Mouse (Mus musculus): ENCODE data around the gene Lca5l.
A peak's percentile ranks its signal among the peaks of the same experiment; 100 is the strongest.

Gene Lca5l

DNA sequence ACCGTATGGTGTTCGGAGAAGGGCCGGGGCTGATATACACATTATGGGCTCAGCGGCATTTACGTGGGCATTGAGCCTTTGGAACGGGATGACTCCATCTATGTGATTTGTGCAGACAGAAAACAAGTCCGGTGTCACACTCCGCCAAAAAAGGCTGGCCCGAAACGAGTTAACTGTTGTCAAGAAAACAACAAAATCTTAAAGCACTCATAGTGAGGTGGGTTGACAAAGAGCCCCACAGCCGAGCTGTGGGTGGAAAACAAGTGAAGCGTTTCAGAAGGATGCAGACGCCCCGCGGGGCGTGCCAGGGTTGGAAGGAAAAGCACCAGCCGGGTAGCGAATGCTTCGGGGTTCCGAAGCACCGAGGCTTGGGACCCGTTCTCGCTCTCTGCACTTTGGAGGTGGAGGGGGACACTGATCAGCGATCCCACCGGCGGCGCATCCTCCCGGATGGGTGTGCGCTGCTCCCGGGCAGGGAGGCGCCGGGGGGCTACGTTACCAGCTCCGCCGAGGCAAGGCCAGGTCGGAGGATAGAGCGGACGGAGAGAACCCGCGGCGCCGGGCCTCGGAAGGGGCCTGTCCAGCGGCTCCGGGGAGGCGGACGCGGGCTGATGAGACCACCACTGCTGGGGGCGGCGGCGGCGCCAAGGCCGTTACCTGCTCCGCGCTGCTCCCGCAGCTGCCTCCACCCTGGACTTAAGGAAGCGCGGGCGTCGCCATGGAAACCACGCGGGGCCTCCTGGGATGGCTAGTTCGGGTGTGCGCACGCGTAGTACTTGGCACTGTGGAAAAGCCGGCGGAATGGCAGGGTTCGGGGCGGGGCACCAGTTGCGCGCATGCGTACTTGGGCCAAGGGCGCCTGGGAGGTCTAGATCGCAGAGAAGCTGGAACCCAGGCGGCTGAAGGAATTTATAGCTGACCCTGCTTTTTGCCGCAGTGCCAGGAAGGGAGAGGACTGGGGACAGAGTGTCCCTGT is at the start of gene Lca5l:
Gene Lca5l, minus strand, starts transcription at position 741 of the 976 bp plus-strand sequence.
- peak; percentile 100 for DNase-seq (ENCODE audit: low spot score)

DNA sequence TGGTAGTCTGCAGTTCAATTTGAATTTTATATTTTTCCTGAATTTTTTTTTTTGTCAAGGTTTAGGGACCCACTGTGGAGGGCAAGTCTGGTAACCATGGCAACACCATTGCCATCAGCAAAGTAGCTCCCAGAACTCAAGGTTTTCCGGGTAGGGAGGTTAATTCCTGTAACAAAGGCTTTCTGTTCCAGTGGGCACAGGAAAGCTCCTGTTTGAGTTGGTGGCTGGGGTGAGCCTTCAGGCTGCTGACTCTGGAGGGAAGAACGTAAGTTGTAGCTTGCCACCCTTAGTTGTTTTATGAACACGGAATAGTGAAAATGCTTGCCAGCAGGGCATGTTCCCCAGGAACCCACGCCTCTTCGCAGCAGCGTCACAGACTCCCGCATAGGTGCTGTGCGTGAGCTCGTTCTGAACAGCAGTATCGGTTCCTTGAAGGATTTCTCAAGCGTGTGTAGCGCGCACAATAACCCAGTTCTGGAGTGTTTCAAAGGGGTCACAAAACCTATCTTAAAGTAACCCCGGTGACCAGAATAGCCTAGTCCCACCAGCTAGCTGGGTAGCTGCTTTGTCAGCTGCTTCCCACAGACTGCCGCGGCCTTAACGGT is 43.4 kb upstream of the Lca5l start, which contains the start of gene B3galt5:
Gene B3galt5, plus strand, starts transcription at position 436 of the 605 bp plus-strand sequence.
- no peak for DNase-seq (ENCODE audit: low spot score)

DNA sequence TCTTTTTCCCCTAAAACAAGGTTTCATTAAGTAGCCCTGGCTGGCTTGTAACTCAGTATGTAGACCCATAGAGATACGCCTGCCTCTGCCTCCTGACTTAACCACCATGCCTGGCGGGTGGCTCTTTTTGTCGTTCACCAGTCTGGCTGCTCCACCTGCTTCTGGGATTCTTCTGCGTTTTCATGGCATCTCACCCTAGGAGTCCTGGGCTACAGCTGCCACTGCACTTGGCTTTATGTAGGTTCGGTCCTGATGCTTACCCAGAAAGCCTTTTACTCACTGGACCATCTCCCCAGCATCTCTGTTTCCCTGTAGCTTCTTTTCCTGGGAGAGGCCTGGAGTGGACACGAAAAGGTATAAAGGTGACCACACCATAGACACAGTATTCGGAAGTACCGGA is 41.9 kb upstream of the Lca5l start:
- no peak for DNase-seq (ENCODE audit: low spot score)

DNA sequence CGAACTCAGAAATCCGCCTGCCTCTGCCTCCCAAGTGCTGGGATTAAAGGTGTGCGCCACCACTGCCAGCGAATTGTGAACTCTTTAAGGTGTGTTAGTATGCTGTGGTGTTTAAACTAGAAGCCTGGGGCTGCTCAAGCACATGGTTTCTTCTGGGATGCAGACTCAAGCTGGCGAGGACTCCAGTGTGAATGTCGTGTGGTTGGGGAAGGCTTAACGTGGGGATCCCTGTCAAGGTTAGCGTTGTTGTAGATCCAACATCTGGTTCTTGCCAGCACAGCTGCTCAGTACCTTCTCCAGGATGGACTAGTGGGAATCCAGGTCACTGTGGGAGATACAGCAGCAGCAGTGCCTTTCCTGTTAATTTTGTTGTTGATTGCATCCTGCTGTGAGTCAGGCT is 39.9 kb upstream of the Lca5l start:
- DNase-seq (ENCODE audit: low spot score) = no peak

DNA sequence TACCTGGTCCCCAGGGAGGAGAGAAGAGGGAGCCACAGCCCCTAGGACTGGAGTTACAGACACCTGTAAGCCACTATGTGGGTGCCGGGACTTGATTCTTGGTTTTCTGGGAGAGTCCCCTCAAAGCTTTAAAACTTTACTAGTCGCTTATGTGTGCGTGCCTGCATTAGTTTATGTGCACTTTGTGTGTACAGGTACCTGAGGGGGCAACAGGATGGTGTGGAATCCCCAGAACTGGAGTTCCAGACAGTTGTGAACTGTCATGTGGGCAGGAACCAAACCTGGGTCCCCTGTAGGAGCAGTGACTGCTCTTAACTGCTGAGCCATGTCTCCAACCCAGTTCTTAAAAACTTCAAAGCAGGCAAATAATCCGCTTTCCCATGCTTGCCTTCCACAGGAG is 39.2 kb upstream of the Lca5l start:
- no peak for DNase-seq (ENCODE audit: low spot score)

DNA sequence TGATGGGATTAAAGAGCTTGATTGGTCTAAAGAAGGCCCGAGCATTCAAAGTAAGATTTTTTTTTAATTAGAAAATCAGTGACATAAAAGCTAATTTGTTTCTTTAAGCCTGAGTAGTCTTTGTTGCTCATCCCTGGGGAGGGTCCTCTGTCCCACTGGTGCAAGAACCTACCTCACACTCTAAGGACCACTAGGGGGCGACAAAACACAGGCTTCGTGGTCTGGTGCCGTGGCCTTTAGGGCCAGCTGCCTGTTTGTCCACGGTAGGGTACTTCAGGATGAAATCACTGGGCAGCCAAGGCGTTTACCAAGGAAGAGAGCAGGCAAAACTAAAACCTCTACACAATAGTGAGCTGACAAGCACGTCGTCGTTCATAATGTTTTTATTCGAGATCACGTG is 38.3 kb upstream of the Lca5l start:
- peak; percentile 67 for DNase-seq (ENCODE audit: low spot score)

DNA sequence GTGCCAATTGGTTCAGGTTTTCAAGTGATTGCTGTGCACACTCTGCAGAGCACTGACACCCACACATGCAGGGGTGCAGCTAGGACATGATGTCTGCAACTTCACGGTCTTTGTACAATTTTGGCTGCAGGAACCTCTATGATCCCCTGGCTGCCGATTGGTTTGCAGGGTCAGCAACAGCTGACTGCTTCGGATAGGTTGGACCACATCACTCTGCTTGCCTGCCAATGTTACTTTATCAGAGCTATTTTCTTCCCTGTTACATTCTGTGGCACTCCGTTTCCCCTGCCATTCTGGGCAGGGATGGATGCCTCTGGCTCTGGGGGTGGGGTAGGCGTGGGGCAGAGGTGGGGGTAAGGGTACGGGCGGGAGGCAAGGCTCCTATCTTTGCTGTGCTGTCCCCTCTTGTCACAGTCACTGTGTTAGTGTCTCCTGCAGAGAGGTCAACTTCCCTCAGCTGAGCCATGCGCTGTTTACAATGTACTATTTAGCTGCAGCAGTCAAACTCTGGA is 37.0 kb upstream of the Lca5l start:
- DNase-seq (ENCODE audit: low spot score) = no peak

DNA sequence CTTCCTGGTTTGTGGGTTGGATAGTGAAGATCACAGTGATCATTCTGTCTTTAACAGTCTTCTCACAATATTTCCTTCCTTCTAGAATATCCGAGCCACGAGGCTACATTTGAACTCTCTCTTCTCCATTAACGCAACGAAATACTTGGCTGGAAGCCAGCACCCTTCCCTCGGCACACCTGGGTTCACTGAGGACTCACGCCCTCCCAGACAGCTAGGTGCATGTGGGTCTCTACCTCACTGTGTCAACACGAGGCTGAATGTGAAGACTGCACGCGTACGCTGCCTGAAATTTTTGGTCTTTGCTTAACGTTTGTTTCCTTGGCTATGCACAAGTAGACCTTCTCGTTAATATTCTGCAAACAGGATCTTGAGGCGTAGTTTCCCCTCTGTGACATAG is 36.4 kb upstream of the Lca5l start:
- no peak for DNase-seq (ENCODE audit: low spot score)

DNA sequence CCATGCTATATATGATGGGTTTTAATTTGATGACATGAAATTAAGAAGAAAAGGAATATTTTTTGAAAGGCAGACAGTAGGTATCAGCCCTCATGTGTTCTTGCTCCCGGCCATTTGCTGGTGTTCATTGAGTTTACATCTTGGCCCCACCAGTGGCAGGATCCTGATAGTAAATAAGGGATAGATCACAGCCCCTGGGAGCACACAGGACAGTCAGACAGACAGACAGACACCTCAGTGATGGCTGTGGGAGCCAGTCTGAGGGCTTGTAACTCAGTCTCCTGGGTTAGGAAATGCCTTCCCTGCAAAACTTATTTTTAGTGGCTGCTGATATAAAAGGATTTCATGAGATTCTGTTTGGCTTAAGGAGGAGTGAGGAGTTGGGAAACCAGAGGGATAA is 30.4 kb upstream of the Lca5l start:
- no peak for DNase-seq (ENCODE audit: low spot score)

DNA sequence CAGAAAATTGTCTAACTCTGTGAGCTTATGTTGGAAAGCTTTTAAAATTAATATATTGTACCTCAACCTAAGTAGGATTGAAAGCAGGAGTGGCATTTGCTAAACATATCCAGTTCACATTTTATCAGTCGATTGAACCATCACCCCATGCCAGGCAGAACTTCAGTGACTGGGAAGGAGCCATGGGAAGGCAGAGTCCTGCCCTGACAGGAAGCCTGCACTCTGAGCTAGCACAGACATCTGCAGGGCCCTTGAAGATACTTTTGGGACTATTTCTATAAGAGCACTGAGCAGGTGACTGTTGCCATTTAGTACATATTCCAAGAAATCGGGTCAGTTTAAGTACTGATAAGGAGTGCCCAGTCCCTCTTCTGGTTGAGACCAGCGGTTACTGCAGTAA is 29.9 kb upstream of the Lca5l start:
- no peak for DNase-seq (ENCODE audit: low spot score)

DNA sequence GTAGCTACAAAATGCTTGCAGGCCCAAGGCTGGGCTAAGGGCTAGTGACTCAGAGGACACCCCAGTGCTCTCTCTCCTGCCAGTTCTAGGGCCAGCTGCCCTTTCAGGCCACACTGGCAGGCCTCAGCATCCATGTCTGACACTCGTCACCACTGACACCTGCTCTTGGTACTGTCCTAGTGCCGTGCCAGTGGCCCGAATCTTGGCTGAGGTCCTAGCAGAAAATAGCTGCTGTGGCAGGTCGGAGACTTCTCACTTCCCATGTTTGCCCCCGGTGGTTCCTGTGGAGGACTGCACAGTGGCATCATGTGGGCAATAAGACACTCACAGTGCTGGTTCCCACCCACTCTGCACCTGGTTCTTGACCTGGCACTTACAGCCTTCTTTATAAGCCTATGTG is 29.4 kb upstream of the Lca5l start:
- DNase-seq (ENCODE audit: low spot score) = no peak

DNA sequence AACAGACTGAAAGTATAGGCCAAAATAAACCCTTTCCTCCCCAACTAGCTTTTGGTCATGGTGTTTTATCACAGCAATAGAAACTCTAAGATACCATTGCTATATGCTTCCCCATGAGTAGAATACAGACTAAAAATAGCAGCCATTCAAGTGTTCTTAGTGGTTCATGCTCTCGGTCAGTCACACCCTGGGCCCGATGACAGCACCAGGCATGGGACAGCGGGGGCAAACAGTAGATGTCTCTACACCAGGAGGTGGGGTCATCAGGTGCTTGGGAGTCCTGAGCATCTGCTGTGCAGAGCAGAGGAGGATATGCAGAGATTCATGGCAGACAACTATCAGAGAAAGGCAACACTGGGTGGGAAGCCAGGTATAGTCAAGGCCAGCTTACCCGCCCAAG is 21.0 kb upstream of the Lca5l start:
- no peak for DNase-seq (ENCODE audit: low spot score)

DNA sequence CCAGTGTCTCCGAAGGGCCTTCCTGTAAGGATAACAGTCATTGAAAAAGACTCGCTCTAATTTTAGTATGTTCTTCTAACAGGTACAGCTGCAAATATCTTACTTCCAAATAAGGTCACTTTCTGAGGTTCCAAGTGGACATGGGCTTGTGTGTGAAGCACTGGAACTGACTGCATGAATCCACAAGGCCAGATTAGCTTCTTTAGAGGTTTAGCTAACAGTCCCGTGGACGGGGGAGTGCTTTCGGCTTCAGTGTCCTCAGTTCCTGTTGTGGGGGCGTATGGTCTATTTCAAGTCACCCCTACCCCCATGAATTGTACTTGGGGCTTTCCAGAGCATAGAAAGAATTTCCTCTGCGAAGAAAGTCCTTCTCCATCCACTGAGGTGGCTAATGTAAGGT is 18.8 kb upstream of the Lca5l start:
- no peak for DNase-seq (ENCODE audit: low spot score)

DNA sequence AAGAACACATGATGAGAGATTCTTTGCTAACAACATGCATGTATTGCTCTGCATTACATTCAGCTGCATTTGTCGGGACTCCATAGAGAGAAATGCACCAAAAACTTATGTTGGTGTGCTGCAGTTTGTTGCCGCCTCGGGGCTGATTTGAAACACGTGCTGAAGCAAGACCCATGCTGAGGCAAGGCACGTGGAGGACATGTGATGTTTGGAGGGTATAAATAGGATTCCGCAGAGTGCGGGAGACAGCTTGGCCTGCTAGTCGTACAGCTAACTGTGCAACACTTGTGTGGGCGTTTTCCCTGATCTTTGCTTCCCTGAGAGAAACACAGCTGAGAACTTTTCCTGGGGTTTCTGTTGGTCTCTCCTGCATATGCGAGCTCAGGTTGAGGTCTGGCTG is 17.7 kb upstream of the Lca5l start:
- DNase-seq (ENCODE audit: low spot score) = no peak

DNA sequence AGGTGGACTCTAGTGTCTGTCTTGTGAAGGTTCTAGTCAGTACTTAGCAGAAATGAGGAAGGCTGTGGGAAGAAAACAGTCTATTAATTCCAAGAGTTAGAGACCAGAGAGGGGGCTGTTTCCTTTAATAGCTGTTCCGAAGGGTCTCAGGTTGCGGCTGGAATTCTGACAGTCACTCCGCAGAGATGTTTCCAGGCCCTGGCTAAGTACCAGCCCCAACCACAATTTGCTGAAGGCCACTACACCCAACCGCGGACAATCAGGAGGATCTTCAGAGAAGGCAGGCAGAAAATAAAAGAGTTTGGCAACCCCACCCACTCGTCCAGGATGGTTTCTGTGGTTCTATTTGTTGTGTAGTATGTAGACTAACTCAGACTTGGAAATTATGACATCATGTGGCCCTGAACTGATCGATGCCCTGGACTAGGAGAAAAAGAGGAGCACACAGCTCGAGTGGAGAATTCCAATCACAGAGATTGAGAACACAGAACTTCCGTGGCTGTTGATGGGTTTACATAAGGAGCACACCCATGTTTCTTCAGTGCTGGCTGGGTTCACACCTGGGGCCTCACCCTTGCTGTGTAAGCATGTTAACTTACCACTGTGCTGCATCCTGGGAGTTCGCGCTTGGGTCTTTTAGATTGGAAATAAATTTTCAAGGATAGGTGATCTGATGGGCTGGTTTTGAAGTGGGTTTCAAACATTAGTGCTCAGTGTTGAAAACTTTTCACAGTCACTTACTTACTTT is 9.6 kb upstream of the Lca5l start:
- no peak for DNase-seq (ENCODE audit: low spot score)

DNA sequence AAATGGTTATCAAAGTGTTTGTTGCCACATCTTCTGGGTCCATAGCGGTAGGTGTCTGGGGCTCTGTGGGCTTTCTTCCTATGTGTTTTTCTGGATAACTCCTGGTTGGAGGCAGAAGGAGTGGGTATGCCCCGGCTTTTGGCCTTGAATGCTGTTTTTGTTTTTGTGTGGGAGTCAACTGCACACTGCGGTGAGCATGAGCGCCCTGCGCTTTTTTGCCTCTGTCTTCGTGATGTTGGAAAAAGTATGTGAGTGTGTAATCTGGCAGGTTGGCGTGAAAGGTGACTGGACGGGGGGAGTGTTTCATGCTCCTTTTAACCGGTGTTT is 8.6 kb upstream of the Lca5l start:
- no peak for DNase-seq (ENCODE audit: low spot score)

DNA sequence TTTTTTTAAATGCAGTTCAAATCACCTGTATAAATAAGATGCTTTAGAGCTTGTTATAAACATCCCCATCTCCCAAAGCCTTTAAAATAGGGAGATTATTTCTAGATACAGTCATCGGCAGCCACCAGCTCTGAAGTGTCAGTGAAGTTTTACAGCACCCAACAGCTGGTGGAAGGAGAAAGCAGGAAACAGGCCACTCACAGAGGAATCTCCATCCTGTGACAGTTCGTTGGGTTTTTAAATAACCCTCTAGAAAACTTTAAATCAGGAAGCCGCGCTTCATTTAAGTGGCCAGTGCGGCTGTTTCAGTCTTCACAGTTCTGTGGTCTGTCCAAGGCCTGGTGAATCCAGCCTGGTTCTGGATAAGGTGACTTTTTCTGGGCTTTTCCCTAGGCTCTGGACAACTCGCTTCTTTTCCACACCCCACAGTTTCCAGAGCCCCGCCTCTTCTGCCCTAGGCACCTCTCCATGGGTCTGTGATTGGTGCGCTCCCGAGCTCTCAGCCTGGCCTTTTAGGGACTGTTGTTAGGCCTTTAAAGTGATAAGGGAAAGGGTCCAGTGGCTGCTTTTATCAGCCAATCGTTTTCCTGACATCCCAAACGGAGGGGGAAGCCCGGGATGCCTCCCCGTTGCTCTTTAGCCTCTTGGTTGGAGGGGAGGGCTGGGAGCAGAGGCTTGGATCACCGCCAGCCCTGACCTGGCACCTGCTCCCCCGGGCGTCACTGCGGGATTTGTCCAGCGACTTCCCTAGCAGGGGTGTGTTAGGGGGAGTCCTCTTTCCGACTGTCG is 8.0 kb upstream of the Lca5l start, which contains the start of gene Sh3bgr:
Gene Sh3bgr, plus strand, starts transcription at position 538 of the 789 bp plus-strand sequence.
- DNase-seq (ENCODE audit: low spot score) = peak; percentile 35

DNA sequence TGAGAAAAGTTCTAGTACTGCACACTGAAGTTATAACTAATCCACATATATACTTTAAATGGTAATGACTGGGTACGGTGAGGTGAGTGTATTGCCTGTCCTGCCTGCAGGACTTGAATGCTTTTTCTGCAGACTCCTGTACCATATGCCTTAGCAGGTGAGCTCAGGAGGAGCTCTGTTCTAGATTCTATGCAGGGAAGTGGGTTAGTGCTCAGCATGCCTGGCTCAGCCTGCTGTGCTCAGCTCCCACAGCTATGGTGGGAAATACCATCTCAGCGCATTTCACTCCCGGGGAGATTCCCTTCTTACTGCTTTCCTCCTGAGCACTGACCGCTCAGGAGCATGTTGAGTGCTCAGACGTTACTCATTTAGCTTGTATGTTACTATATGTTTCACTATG is 4.5 kb downstream of the Lca5l start:
- no peak for DNase-seq (ENCODE audit: low spot score)

DNA sequence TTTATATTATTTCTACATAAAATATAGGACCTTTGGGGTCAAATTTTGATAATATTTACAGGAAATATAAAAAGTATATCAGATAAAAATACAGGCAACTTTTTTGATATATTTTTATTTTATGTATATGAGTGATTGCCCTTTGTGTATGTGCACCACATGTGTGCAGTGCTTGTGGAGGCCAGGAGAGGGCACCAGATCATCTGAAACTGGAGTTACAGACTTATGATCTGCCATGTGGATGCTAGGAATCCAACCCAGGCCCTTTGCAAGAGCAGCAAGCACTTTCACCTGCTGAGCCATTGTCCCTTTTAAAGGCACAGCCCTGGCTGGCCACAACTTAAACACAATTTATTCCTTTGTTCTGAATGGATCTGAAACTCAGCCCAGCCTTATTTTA is 12.9 kb downstream of the Lca5l start:
- no peak for DNase-seq (ENCODE audit: low spot score)

DNA sequence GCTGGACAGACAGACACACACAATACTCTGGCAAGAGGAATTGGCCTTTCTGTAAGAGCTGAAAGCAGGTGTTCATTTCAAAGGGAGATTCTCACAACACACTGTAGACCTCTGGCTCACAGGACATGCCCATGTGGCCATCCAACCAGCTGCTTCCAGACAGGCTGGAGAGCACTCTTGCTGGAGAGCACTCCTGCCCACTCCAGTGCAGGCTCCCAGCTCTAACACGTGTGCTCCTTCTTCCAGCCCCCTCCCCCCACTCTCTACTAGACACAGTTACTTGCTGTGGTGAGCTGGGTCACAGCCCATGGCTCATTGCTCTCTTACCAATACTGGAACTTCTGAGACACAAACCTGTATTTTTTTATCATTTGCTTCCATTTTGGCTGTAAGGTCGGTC is 16.7 kb downstream of the Lca5l start:
- no peak for DNase-seq (ENCODE audit: low spot score)

DNA sequence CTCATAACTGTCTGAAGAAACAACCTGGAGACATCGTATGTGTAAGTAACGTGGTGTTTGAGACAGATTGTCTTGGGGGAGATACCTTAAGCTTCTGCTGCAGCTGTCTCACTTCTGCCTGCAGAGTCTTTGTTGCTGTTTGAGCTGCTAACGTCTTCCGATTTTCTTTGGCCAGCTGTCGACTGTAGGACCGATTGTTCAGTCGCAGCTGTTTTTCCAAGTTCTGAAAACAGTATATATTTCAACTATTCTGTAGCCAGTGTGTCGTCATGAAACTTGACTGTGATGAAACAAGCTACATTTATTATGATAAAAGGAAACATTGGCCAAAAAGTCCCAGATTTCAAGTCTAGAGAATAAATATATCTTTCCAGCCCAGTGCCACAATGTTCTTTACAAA is 18.4 kb downstream of the Lca5l start:
- no peak for DNase-seq (ENCODE audit: low spot score)

DNA sequence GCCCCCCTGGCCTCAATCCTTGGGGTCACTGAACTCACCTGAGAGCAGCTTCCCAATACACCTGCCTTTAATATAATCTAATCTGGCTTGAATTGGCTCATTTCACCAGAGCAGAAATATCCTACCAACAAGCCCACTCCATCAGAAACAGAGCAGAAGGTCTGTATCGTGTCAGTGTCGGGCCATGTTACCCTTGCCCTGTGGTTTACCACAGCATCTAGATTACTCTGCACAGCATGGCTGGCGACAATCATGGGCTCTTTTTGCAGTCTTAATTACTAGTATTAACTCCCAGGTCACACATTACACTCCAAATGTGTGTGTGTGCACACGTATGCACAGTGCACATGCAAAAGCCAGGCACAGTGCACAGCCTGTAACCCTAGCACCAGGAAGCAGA is 23.2 kb downstream of the Lca5l start:
- DNase-seq (ENCODE audit: low spot score) = no peak

Measured in urinary bladder, postnatal 25 days (tissue).